Comparison of ENCODE assay signal across 8 mouse cellular contexts in genomic region chr16:20702522-20702893, GRCm38 (mm10). TPM values are rescaled to one million over a fixed set of nuclear protein-coding genes. Genes with fewer than 3 reads are reported as not detected.
DNase-seq lines count a peak whose midpoint lies in the region; ATAC-seq and TF ChIP-seq lines count a peak whose summit lies in the region.
"Had no signal": no experiment of that assay in that cellular context is flagged by ENCODE, and none has a peak within 500 bp of the region (broad histone marks: within the 10 kb centered on the region; RNA-seq: fewer than 3 reads in every experiment).

No protein-coding gene starts in this region.

- TF ChIP-seq EP300 in CH12.LX (IDR thresholded peaks at IDR 0.05; ENCODE audit: low read length), result no peak
- no peak for TF ChIP-seq EP300 in heart, adult 2 months (IDR thresholded peaks at IDR 0.05; ENCODE audit: insufficient read depth, low read depth, low read length)

- peaks cover 13 to 58% of the 10 kb centered on the region in 2 experiments for H3K4me1 ChIP-seq in CH12.LX (ENCODE audit: control insufficient read depth in 1 of 2, insufficient read depth in 2 of 2)
- H3K4me1 ChIP-seq in heart, adult 2 months (ENCODE audit: control insufficient read depth, insufficient read depth, low read length), result no peaks in the 10 kb centered on the region
- H3K4me1 ChIP-seq in lung, embryonic 14.5 days (ENCODE audit: insufficient read depth), result peaks cover 3% of the 10 kb centered on the region; the same call in 1 of the 2 replicates

- intact Hi-C loops in heart, adult 2 months (cut with DNase I), result no loop called here

- H3K27ac ChIP-seq in CH12.LX (ENCODE audit: insufficient read depth, low read depth), result peak overlapping the region; percentile 80
- H3K27ac ChIP-seq in heart, adult 2 months, result no peak overlapping the region
- H3K27ac ChIP-seq in lung, embryonic 14.5 days (ENCODE audit: low read depth), result no peak overlapping the region

- H3K9ac ChIP-seq in CH12.LX (ENCODE audit: insufficient read depth, low read depth), result peak overlapping the region; percentile 55
- no peak overlapping the region for H3K9ac ChIP-seq in heart, adult 2 months (ENCODE audit: low read depth, low read length)
- no peak overlapping the region for H3K9ac ChIP-seq in lung, embryonic 14.5 days

- peak; percentile 55 for TF ChIP-seq RAD21 in CH12.LX (IDR thresholded peaks at IDR 0.05; ENCODE audit: low read depth, low read length)

- peaks cover 0 to 23% of the 10 kb centered on the region in 2 experiments for H3K36me3 ChIP-seq in CH12.LX (replicated peaks in 1 of 2; ENCODE audit: control insufficient read depth in 1 of 2, insufficient read depth in 1 of 2, low read length in 1 of 2)
- H3K36me3 ChIP-seq in heart, adult 2 months (ENCODE audit: control insufficient read depth, insufficient read depth, low read length), result no peaks in the 10 kb centered on the region
- peaks cover 5% of the 10 kb centered on the region; the same call in 1 of the 2 replicates for H3K36me3 ChIP-seq in lung, embryonic 14.5 days (ENCODE audit: insufficient read depth)

- ATAC-seq in lung, embryonic 14.5 days (ENCODE audit: insufficient read depth), result peak; percentile 81

- WGBS in heart, adult 2 months, result 29% methylated on average over 8 of the region's 8 CpGs
- WGBS in lung, embryonic 14.5 days, result 10% methylated on average over 8 of the region's 8 CpGs

- no peak for TF ChIP-seq POLR2A in CH12.LX (IDR thresholded peaks at IDR 0.05; ENCODE audit: low read depth, low read length)
- no peak for TF ChIP-seq POLR2A in heart, adult 2 months (IDR thresholded peaks at IDR 0.05; ENCODE audit: insufficient read depth, low read depth, low read length)

- no peaks in the 10 kb centered on the region for H3K9me3 ChIP-seq in CH12.LX (replicated peaks; ENCODE audit: low read length)
- no peaks in the 10 kb centered on the region for H3K9me3 ChIP-seq in lung, embryonic 14.5 days (ENCODE audit: low read depth, low read length)
- H3K9me3 ChIP-seq: megakaryocyte, embryonic 14.5 days had no signal

- peak overlapping the region; percentile 83 for H3K4me2 ChIP-seq in CH12.LX (ENCODE audit: insufficient read depth, low read depth, poor library complexity, severe bottlenecking)
- 0 out of 2 replicates have a peak overlapping the region, but pooled peaks have one; percentile 8 for H3K4me2 ChIP-seq in lung, embryonic 14.5 days

- TF ChIP-seq CTCF in CH12.LX (conservative IDR thresholded peaks at IDR 0.05 in 1 of 2, IDR thresholded peaks at IDR 0.05 in 1 of 2; ENCODE audit: low read depth in 2 of 2, low read length in 2 of 2), result peak; percentile 57 to 88
- peak; percentile 72 for TF ChIP-seq CTCF in heart, adult 2 months (IDR thresholded peaks at IDR 0.05)
- TF ChIP-seq CTCF in lung, embryonic 14.5 days (IDR thresholded peaks at IDR 0.05; ENCODE audit: low read depth), result peak; percentile 82

- peak overlapping the region in 2 of 3 experiments; percentile 8 to 45 for H3K4me3 ChIP-seq in CH12.LX (replicated peaks in 1 of 3; ENCODE audit: low read depth in 2 of 3, low read length in 2 of 3, poor library complexity in 1 of 3)
- H3K4me3 ChIP-seq in heart, adult 2 months, result no peak overlapping the region
- no peak overlapping the region for H3K4me3 ChIP-seq in lung, embryonic 14.5 days (ENCODE audit: low read depth, low read length)
- H3K4me3 ChIP-seq: megakaryocyte, embryonic 14.5 days had no signal

- DNase-seq in CH12.LX (ENCODE audit: extremely low read depth), result peak; percentile 96
- peak; percentile 89 for DNase-seq in ZHBTc4 (ENCODE audit: low read depth, low spot score)
- DNase-seq in embryo, embryonic 10 days (ENCODE audit: low spot score), result peak; percentile 82
- DNase-seq in heart, adult 2 months, result peak in 1 of 2 experiments; percentile 53
- peak; percentile 64 to 78 for DNase-seq in kidney, adult 8-10 months
- DNase-seq in lung, embryonic 14.5 days, result peak; percentile 88
- peak; percentile 85 for DNase-seq in ovary, postnatal 36 days (ENCODE audit: low spot score)

- no peaks in the 10 kb centered on the region for H3K79me2 ChIP-seq in CH12.LX (replicated peaks; ENCODE audit: control insufficient read depth, extremely low read depth, insufficient read depth, poor library complexity, severe bottlenecking)
- no peaks in the 10 kb centered on the region for H3K79me2 ChIP-seq in heart, adult 2 months (replicated peaks; ENCODE audit: control insufficient read depth, insufficient read depth, low read length)

- in situ Hi-C loops in CH12.LX (cut with MboI; ENCODE audit: low pct_ligation_motif_present, low pct_unique_long_range_greater_than_20kb, low sequenced_read_pairs), result no loop called here

- dilution Hi-C loops in CH12.LX (cut with MboI; ENCODE audit: extremely low pct_ligation_motif_present, extremely low pct_unique_long_range_greater_than_20kb, low sequenced_read_pairs), result no loop called here

- no peaks in the 10 kb centered on the region for H3K27me3 ChIP-seq in CH12.LX (replicated peaks)
- no peaks in the 10 kb centered on the region for H3K27me3 ChIP-seq in heart, adult 2 months (ENCODE audit: control insufficient read depth, insufficient read depth, low read length)
- H3K27me3 ChIP-seq in lung, embryonic 14.5 days (ENCODE audit: insufficient read depth, low read length), result no peaks in the 10 kb centered on the region

TF ChIP-seq in CH12.LX, 34 proteins besides CTCF, POLR2A, EP300 and RAD21:
- TF ChIP-seq IRF4 (IDR thresholded peaks at IDR 0.05; ENCODE audit: low read depth, low read length) (peak; percentile 56), BHLHE40 (IDR thresholded peaks at IDR 0.05; ENCODE audit: low read depth, low read length) (peak; percentile 67), SMC3 (IDR thresholded peaks at IDR 0.05; ENCODE audit: low read depth, low read length) (peak; percentile 71), MAFK (IDR thresholded peaks at IDR 0.05; ENCODE audit: insufficient replicate concordance, low read length) (no peak), JUN (IDR thresholded peaks at IDR 0.05; ENCODE audit: insufficient read depth, low read depth, low read length) (no peak), NELFE (IDR thresholded peaks at IDR 0.05; ENCODE audit: low read depth, low read length) (no peak), POLR2AphosphoS2 (IDR thresholded peaks at IDR 0.05; ENCODE audit: low read depth, low read length) (no peak; the same call in 1 of the 2 replicates), MAZ (IDR thresholded peaks at IDR 0.05; ENCODE audit: low read depth, low read length) (no peak; the same call in 1 of the 2 replicates), ELF1 (IDR thresholded peaks at IDR 0.05; ENCODE audit: low read depth, low read length) (peak; percentile 61), ZKSCAN1 (IDR thresholded peaks at IDR 0.05; ENCODE audit: borderline replicate concordance, low read depth, low read length) (no peak), MYC (IDR thresholded peaks at IDR 0.05; ENCODE audit: low read depth, low read length) (peak; percentile 92), MAX (IDR thresholded peaks at IDR 0.05; ENCODE audit: low read length) (peak; percentile 85), USF2 (conservative IDR thresholded peaks at IDR 0.05; ENCODE audit: low read depth, low read length) (no peak), ZC3H11A (IDR thresholded peaks at IDR 0.05; ENCODE audit: low read depth, low read length) (no peak), TCF12 (IDR thresholded peaks at IDR 0.05; ENCODE audit: low read depth, low read length) (peak; percentile 39; the same call in 1 of the 2 replicates), PAX5 (IDR thresholded peaks at IDR 0.05; ENCODE audit: low read length) (no peak), SIN3A (IDR thresholded peaks at IDR 0.05; ENCODE audit: low read length) (no peak), MXI1 (IDR thresholded peaks at IDR 0.05; ENCODE audit: low read depth, low read length) (peak; percentile 43; the same call in 1 of the 2 replicates), NRF1 (IDR thresholded peaks at IDR 0.05; ENCODE audit: low read depth, low read length) (no peak), TBP (conservative IDR thresholded peaks at IDR 0.05; ENCODE audit: low read depth, low read length) (peak; percentile 47; the same call in 1 of the 2 replicates)

RNA-seq across cellular contexts. Expression of gene Fam131a, which starts 9.5 kb away (rescaled TPM):
- 1.0 and 1.3 TPM in 2 replicates for total RNA-seq in CH12.LX (2012; rRNA removed)
- total RNA-seq in CH12.LX (2014; rRNA removed), result 0.50 and 0.77 TPM in 2 replicates
- polyA plus RNA-seq in CH12.LX (2012; ENCODE audit: insufficient read length, low read depth), result 0.67 and 1.4 TPM in 2 replicates
- 10 to 100 TPM; 22.2 to 24.6 TPM for total RNA-seq in heart, adult 2 months (2021)
- polyA plus RNA-seq in heart, adult 2 months (2012; rRNA removed), result 31.3 and 40.5 TPM in 2 replicates
- 3.4 TPM in 2 replicates for polyA plus RNA-seq in lung, embryonic 14.5 days (2014; fragmentation: Nextera tagmentation; extraction: Ambion mirVana)

RNA-seq across cellular contexts. Expression of gene Polr2h, which starts 15.0 kb away (rescaled TPM):
- total RNA-seq in CH12.LX (2012; rRNA removed) (157 and 189 TPM in 2 replicates), CH12.LX (2014; rRNA removed) (183 and 189 TPM in 2 replicates)
- 117 and 146 TPM in 2 replicates for polyA plus RNA-seq in CH12.LX (2012; ENCODE audit: insufficient read length, low read depth)
- total RNA-seq in heart, adult 2 months (2021), result 1 to 10 TPM; 9.0 TPM
- polyA plus RNA-seq in heart, adult 2 months (2012; rRNA removed), result 11.8 and 12.6 TPM in 2 replicates
- 101 and 114 TPM in 2 replicates for polyA plus RNA-seq in lung, embryonic 14.5 days (2014; fragmentation: Nextera tagmentation; extraction: Ambion mirVana)

RNA-seq across cellular contexts. Expression of gene Clcn2, which starts 15.0 kb away (rescaled TPM):
- total RNA-seq in CH12.LX (2012; rRNA removed), result 4.2 and 4.5 TPM in 2 replicates
- total RNA-seq in CH12.LX (2014; rRNA removed), result 1.2 and 1.4 TPM in 2 replicates
- 3.5 and 4.1 TPM in 2 replicates for polyA plus RNA-seq in CH12.LX (2012; ENCODE audit: insufficient read length, low read depth)
- total RNA-seq in heart, adult 2 months (2021), result 1 to 10 TPM; 1.3 to 1.8 TPM
- polyA plus RNA-seq in heart, adult 2 months (2012; rRNA removed), result 5.9 and 8.0 TPM in 2 replicates
- polyA plus RNA-seq in lung, embryonic 14.5 days (2014; fragmentation: Nextera tagmentation; extraction: Ambion mirVana), result 7.5 and 10.1 TPM in 2 replicates

RNA-seq across cellular contexts. Expression of gene Chrd, which starts 30.4 kb away (rescaled TPM):
- total RNA-seq in CH12.LX (2012; rRNA removed), result not detected in 2 replicates
- not detected in 2 replicates for total RNA-seq in CH12.LX (2014; rRNA removed)
- polyA plus RNA-seq in CH12.LX (2012; ENCODE audit: insufficient read length, low read depth), result not detected in 2 replicates
- total RNA-seq in heart, adult 2 months (2021), result 1 to 10 TPM; 2.0 to 2.2 TPM
- polyA plus RNA-seq in heart, adult 2 months (2012; rRNA removed), result 3.6 and 4.8 TPM in 2 replicates
- 3.4 and 4.8 TPM in 2 replicates for polyA plus RNA-seq in lung, embryonic 14.5 days (2014; fragmentation: Nextera tagmentation; extraction: Ambion mirVana)

RNA-seq across cellular contexts. Expression of gene Thpo, which starts 31.8 kb away (rescaled TPM):
- 0.08 TPM in 2 replicates for total RNA-seq in CH12.LX (2012; rRNA removed)
- total RNA-seq in CH12.LX (2014; rRNA removed), result 0.19 TPM in 2 replicates
- polyA plus RNA-seq in CH12.LX (2012; ENCODE audit: insufficient read length, low read depth), result 0.71 and 1.0 TPM in 2 replicates
- under 1 TPM in 1 of 2 experiments, not detected in 1; 0.18 TPM for total RNA-seq in heart, adult 2 months (2021)
- polyA plus RNA-seq in heart, adult 2 months (2012; rRNA removed), result 0.41 and 0.84 TPM in 2 replicates
- 0.76 and 1.1 TPM in 2 replicates for polyA plus RNA-seq in lung, embryonic 14.5 days (2014; fragmentation: Nextera tagmentation; extraction: Ambion mirVana)

Comparison
In these comparisons a context has a peak if more than half of its experiments do, and no peak if none do; other contexts are left out.
1. H3K4me3 ChIP-seq: peak in CH12.LX (2 of 3); none in heart, adult 2 months (single experiment) and lung, embryonic 14.5 days (single experiment).
2. Peak in every context shown above with its lines, with median percentiles within 50 percentile points of each other: CTCF ChIP-seq.